In the genomic region with DNA sequence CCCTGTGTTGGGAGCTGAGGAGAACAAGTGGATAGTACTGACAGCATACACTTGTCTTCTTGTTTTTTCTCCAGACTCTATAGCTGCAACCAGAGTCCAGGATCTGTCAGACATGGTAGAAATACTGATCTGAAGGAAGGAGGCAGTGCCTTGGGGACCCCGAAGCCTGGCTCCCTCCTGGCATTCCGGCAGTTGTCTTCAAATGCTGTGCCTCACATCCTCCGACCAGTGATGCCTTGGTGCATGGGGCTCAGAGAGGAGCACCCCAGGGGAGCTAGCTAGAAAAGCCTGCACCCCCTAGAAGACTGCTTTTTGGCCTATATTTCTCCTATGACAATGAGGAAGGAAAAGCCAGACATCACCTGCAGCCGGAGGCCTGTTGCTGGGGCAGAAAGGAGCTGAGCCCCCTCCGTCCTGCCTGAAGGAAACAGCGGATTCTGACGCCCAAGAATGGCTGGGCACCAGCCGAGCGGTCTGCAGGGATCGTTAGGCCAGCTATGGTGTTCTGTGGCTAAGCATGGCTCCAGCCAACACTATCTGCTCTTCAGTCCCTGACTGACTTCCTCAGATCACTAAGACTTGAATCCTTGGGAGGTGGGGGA, we compare ENCODE assay signal across 12 mouse cellular contexts. TPM values are rescaled to one million over a fixed set of nuclear protein-coding genes. Genes with fewer than 3 reads are reported as not detected.
DNase-seq lines count a peak whose midpoint lies in the region; ATAC-seq and TF ChIP-seq lines count a peak whose summit lies in the region.
"Had no signal": no experiment of that assay in that cellular context is flagged by ENCODE, and none has a peak within 500 bp of the region (broad histone marks: within the 10 kb centered on the region; RNA-seq: fewer than 3 reads in every experiment).

No protein-coding gene starts in this region.

- H3K27ac ChIP-seq in heart, postnatal 0 days (ENCODE audit: low read depth), result peak overlapping the region; percentile 44
- 0 out of 2 replicates have a peak overlapping the region, but pooled peaks have one; percentile 20 for H3K27ac ChIP-seq in lung, embryonic 14.5 days (ENCODE audit: low read depth)
- peak overlapping the region; percentile 88 for H3K27ac ChIP-seq in embryonic fibroblast, embryonic 13.5 days (ENCODE audit: insufficient read depth, low read length)
- peak overlapping the region; percentile 19; the same call in 1 of the 2 replicates for H3K27ac ChIP-seq in liver, embryonic 15.5 days (replicated peaks)
- no peak overlapping the region for H3K27ac ChIP-seq in layer of hippocampus, adult 2 months
- H3K27ac ChIP-seq: hindbrain, embryonic 15.5 days; neural tube, embryonic 12.5 days had no signal

- no peak for TF ChIP-seq EP300 in heart, postnatal 0 days (IDR thresholded peaks at IDR 0.05; ENCODE audit: low read depth)

- WGBS in heart, postnatal 0 days, result 68% methylated on average over 10 of the region's 10 CpGs
- 75% methylated on average over 10 of the region's 10 CpGs for WGBS in lung, embryonic 14.5 days
- 66% methylated on average over 10 of the region's 10 CpGs for WGBS in lung, adult 2 months
- WGBS in liver, embryonic 15.5 days (ENCODE audit: insufficient replicate concordance), result 52% methylated on average over 10 of the region's 10 CpGs

- H3K9ac ChIP-seq in heart, postnatal 0 days (replicated peaks; ENCODE audit: low read depth, low read length), result no peak overlapping the region
- H3K9ac ChIP-seq in lung, embryonic 14.5 days, result no peak overlapping the region
- no peak overlapping the region for H3K9ac ChIP-seq in liver, embryonic 15.5 days
- H3K9ac ChIP-seq: hindbrain, embryonic 15.5 days; neural tube, embryonic 12.5 days had no signal

- TF ChIP-seq POLR2A in lung, adult 2 months (IDR thresholded peaks at IDR 0.05; ENCODE audit: borderline replicate concordance, extremely low read depth, low read depth, low read length), result no peak
- no peak for TF ChIP-seq POLR2A in embryonic fibroblast, embryonic 13.5 days (IDR thresholded peaks at IDR 0.05; ENCODE audit: low read depth, low read length)

- H3K36me3 ChIP-seq in heart, postnatal 0 days (replicated peaks; ENCODE audit: control insufficient read depth, insufficient read depth, low read length), result peaks cover 73% of the 10 kb centered on the region
- H3K36me3 ChIP-seq in lung, embryonic 14.5 days (ENCODE audit: insufficient read depth), result peaks cover 74% of the 10 kb centered on the region
- peaks cover 38% of the 10 kb centered on the region for H3K36me3 ChIP-seq in liver, embryonic 15.5 days (replicated peaks)

- no peak for DNase-seq in heart, postnatal 0 days (ENCODE audit: low spot score)
- DNase-seq in heart, postnatal 14 days, result no peak
- no peak for DNase-seq in lung, embryonic 14.5 days
- no peak for DNase-seq in lung, adult 2 months
- DNase-seq in layer of hippocampus, adult 2 months (ENCODE audit: low spot score in 2 of 2), result no peak
- DNase-seq: cerebellum, postnatal 10 days; left cerebral cortex, postnatal 4 days; thymus, postnatal 4 days had no signal

- no peak for ATAC-seq in heart, postnatal 0 days (ENCODE audit: insufficient read depth, low read depth)
- no peak for ATAC-seq in lung, embryonic 14.5 days (ENCODE audit: insufficient read depth)
- ATAC-seq in liver, embryonic 15.5 days (ENCODE audit: insufficient read depth), result no peak

- H3K9me3 ChIP-seq in heart, postnatal 0 days (replicated peaks; ENCODE audit: control insufficient read depth, low read length), result no peaks in the 10 kb centered on the region
- no peaks in the 10 kb centered on the region for H3K9me3 ChIP-seq in lung, embryonic 14.5 days (ENCODE audit: low read depth, low read length)
- no peaks in the 10 kb centered on the region for H3K9me3 ChIP-seq in liver, embryonic 15.5 days (replicated peaks)
- H3K9me3 ChIP-seq: hindbrain, embryonic 15.5 days; neural tube, embryonic 12.5 days had no signal

- peaks cover 23% of the 10 kb centered on the region for H3K4me1 ChIP-seq in heart, postnatal 0 days (ENCODE audit: control insufficient read depth, insufficient read depth)
- peaks cover 16% of the 10 kb centered on the region; the same call in 1 of the 2 replicates for H3K4me1 ChIP-seq in lung, embryonic 14.5 days (ENCODE audit: insufficient read depth)
- H3K4me1 ChIP-seq in lung, adult 2 months (ENCODE audit: control insufficient read depth, insufficient read depth, low read length), result peaks cover 51% of the 10 kb centered on the region
- H3K4me1 ChIP-seq in embryonic fibroblast, embryonic 13.5 days (ENCODE audit: control insufficient read depth, insufficient read depth, low read length), result peaks cover 34% of the 10 kb centered on the region
- peaks cover 48% of the 10 kb centered on the region for H3K4me1 ChIP-seq in liver, embryonic 15.5 days (replicated peaks)

- no peak for TF ChIP-seq CTCF in heart, postnatal 0 days (IDR thresholded peaks at IDR 0.05; ENCODE audit: low read depth)
- TF ChIP-seq CTCF in lung, embryonic 14.5 days (IDR thresholded peaks at IDR 0.05; ENCODE audit: low read depth), result no peak
- TF ChIP-seq CTCF in lung, adult 2 months (IDR thresholded peaks at IDR 0.05; ENCODE audit: insufficient read depth, low read length), result no peak
- no peak for TF ChIP-seq CTCF in embryonic fibroblast, embryonic 13.5 days (IDR thresholded peaks at IDR 0.05; ENCODE audit: borderline replicate concordance, insufficient read depth, low read length)
- no peak for TF ChIP-seq CTCF in layer of hippocampus, adult 2 months (conservative IDR thresholded peaks at IDR 0.05)

- H3K4me2 ChIP-seq in heart, postnatal 0 days (ENCODE audit: low read depth, low read length), result no peak overlapping the region
- no peak overlapping the region for H3K4me2 ChIP-seq in lung, embryonic 14.5 days
- H3K4me2 ChIP-seq in liver, embryonic 15.5 days, result no peak overlapping the region
- H3K4me2 ChIP-seq: hindbrain, embryonic 15.5 days; neural tube, embryonic 12.5 days had no signal

- no peaks in the 10 kb centered on the region for H3K27me3 ChIP-seq in heart, postnatal 0 days (ENCODE audit: control insufficient read depth, insufficient read depth, low read length)
- H3K27me3 ChIP-seq in lung, embryonic 14.5 days (ENCODE audit: insufficient read depth, low read length), result no peaks in the 10 kb centered on the region
- H3K27me3 ChIP-seq in liver, embryonic 15.5 days, result no peaks in the 10 kb centered on the region
- H3K27me3 ChIP-seq: hindbrain, embryonic 15.5 days; neural tube, embryonic 12.5 days had no signal

- no peak overlapping the region for H3K4me3 ChIP-seq in heart, postnatal 0 days (ENCODE audit: low read depth, low read length)
- H3K4me3 ChIP-seq in lung, embryonic 14.5 days (ENCODE audit: low read depth, low read length), result no peak overlapping the region
- H3K4me3 ChIP-seq in lung, adult 2 months (replicated peaks; ENCODE audit: extremely low read depth, low read depth, low read length), result no peak overlapping the region
- H3K4me3 ChIP-seq in embryonic fibroblast, embryonic 13.5 days (ENCODE audit: insufficient read depth, low read length), result no peak overlapping the region
- no peak overlapping the region for H3K4me3 ChIP-seq in liver, embryonic 15.5 days (replicated peaks)
- no peak overlapping the region for H3K4me3 ChIP-seq in layer of hippocampus, adult 2 months
- H3K4me3 ChIP-seq: hindbrain, embryonic 15.5 days; neural tube, embryonic 12.5 days had no signal

- intact Hi-C loops in heart, postnatal 14 days (cut with DNase I), result no loop called here

RNA-seq across cellular contexts. Expression of gene Amotl2, which starts 15.2 kb away (rescaled TPM):
- 115 and 221 TPM in 2 replicates for total RNA-seq in heart, postnatal 0 days (2014; rRNA removed; ENCODE audit: low replicate concordance)
- 25.3 and 26.0 TPM in 2 replicates for polyA plus RNA-seq in heart, postnatal 0 days (2015; fragmentation: Nextera tagmentation; extraction: Ambion mirVana)
- total RNA-seq in heart, postnatal 14 days (2021), result 10 to 100 TPM; 61.6 to 64.6 TPM
- polyA plus RNA-seq in lung, embryonic 14.5 days (2014; fragmentation: Nextera tagmentation; extraction: Ambion mirVana), result 40.3 and 49.4 TPM in 2 replicates
- polyA plus RNA-seq in lung, adult 2 months (2012; rRNA removed), result 82.6 and 101 TPM in 2 replicates
- 135 and 188 TPM in 2 replicates for polyA plus RNA-seq in embryonic fibroblast, embryonic 13.5 days (2011; ENCODE audit: insufficient read length, low read depth, missing spikeins)
- polyA plus RNA-seq in liver, embryonic 15.5 days (2015; fragmentation: Nextera tagmentation; extraction: Ambion mirVana), result 5.1 and 5.4 TPM in 2 replicates
- 10 to 100 TPM; 16.0 to 18.1 TPM for total RNA-seq in layer of hippocampus, adult 2 months (2021)
